ENCODE assay signal across 19 mouse cellular contexts in genomic region chr8:58509051-58509450, GRCm38 (mm10).
"Had no signal": no experiment of that assay in that cellular context is flagged by ENCODE, and none has a peak within 500 bp of the region (broad histone marks: within the 10 kb centered on the region; RNA-seq: fewer than 3 reads in every experiment).

No protein-coding gene starts in this region.

- H3K9ac ChIP-seq: liver, embryonic 12.5 days; liver, embryonic 14.5 days; lung, embryonic 14.5 days; midbrain, embryonic 12.5 days; neural tube, embryonic 13.5 days; neural tube, embryonic 15.5 days; stomach, embryonic 15.5 days had no signal

- DNase-seq: lung, adult 18-20 months; lung, embryonic 14.5 days; lung, postnatal 10 days; lung, postnatal 4 days; midbrain, embryonic 14.5 days; right cerebral cortex, adult 18-20 months; right cerebral cortex, postnatal 14 days; thymus, adult 2 months; thymus, postnatal 25 days; thymus, postnatal 4 days had no signal

- H3K27ac ChIP-seq: liver, embryonic 12.5 days; liver, embryonic 14.5 days; midbrain, embryonic 10.5 days; midbrain, embryonic 12.5 days; neural tube, embryonic 13.5 days; neural tube, embryonic 15.5 days; stomach, embryonic 15.5 days; stomach, postnatal 0 days had no signal

- H3K36me3 ChIP-seq: liver, embryonic 12.5 days; midbrain, embryonic 10.5 days; midbrain, embryonic 12.5 days; neural tube, embryonic 13.5 days; neural tube, embryonic 15.5 days; stomach, embryonic 15.5 days had no signal

- H3K9me3 ChIP-seq: liver, embryonic 12.5 days; midbrain, embryonic 10.5 days; midbrain, embryonic 12.5 days; neural tube, embryonic 13.5 days; neural tube, embryonic 15.5 days; stomach, embryonic 15.5 days had no signal

- H3K4me1 ChIP-seq: liver, embryonic 12.5 days; midbrain, embryonic 10.5 days; midbrain, embryonic 12.5 days; neural tube, embryonic 13.5 days; neural tube, embryonic 15.5 days; stomach, embryonic 15.5 days had no signal

- H3K4me3 ChIP-seq: liver, embryonic 12.5 days; midbrain, embryonic 10.5 days; midbrain, embryonic 12.5 days; myocyte; neural tube, embryonic 13.5 days; neural tube, embryonic 15.5 days; stomach, embryonic 15.5 days had no signal
